In the genomic region with DNA sequence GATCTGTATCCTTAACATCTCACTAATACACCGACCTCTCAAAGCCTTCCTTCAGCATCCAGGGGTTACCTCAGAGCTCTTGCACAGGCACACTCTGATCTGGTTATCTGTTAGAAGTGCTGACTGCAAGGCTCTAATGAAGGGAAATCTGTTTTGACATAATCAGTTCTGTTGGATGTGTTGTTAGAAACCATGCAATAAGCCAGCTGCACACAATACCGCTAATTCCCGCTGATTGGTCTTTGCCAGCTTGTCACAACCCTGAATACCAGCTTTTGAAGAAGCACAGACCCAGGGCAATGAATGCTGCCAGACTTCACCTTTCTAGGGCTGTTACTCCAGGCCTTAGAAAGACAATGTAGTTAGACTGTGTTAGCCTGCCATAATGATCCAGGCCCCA, we compare ENCODE assay signal across 19 mouse cellular contexts.
DNase-seq lines count a peak whose midpoint lies in the region; ATAC-seq lines count a peak whose summit lies in the region.
"Had no signal": no experiment of that assay in that cellular context is flagged by ENCODE, and none has a peak within 500 bp of the region (broad histone marks: within the 10 kb centered on the region; RNA-seq: fewer than 3 reads in every experiment).

No protein-coding gene starts in this region.

- 73% methylated on average over 3 of the region's 3 CpGs for WGBS in midbrain, embryonic 13.5 days
- WGBS in midbrain, embryonic 15.5 days = 64% methylated on average over 3 of the region's 3 CpGs
- 38% methylated on average over 3 of the region's 3 CpGs for WGBS in forebrain, embryonic 12.5 days

- 0 out of 2 replicates have a peak, but pooled peaks have one; percentile 40 for ATAC-seq in midbrain, embryonic 13.5 days
- no peak; the same call in 1 of the 2 replicates for ATAC-seq in midbrain, embryonic 15.5 days (replicated peaks)
- peak; percentile 76; the same call in 1 of the 2 replicates for ATAC-seq in forebrain, embryonic 12.5 days (ENCODE audit: low FRiP score)
- ATAC-seq: CD4-positive, CD25-positive, alpha-beta regulatory T cell, adult 4 months had no signal

- no peak overlapping the region for H3K4me3 ChIP-seq in midbrain, embryonic 13.5 days (replicated peaks)
- H3K4me3 ChIP-seq in midbrain, embryonic 15.5 days = no peak overlapping the region
- no peak overlapping the region for H3K4me3 ChIP-seq in forebrain, embryonic 12.5 days (replicated peaks)
- H3K4me3 ChIP-seq: embryonic facial prominence, embryonic 15.5 days had no signal

- H3K9ac ChIP-seq in midbrain, embryonic 13.5 days (replicated peaks) = no peak overlapping the region
- no peak overlapping the region for H3K9ac ChIP-seq in midbrain, embryonic 15.5 days
- H3K9ac ChIP-seq in forebrain, embryonic 12.5 days = no peak overlapping the region
- H3K9ac ChIP-seq: embryonic facial prominence, embryonic 15.5 days had no signal

- H3K4me1 ChIP-seq in midbrain, embryonic 13.5 days (replicated peaks) = no peaks in the 10 kb centered on the region
- no peaks in the 10 kb centered on the region for H3K4me1 ChIP-seq in midbrain, embryonic 15.5 days
- H3K4me1 ChIP-seq in forebrain, embryonic 12.5 days = peaks cover 5% of the 10 kb centered on the region; the same call in 1 of the 2 replicates
- H3K4me1 ChIP-seq: embryonic facial prominence, embryonic 15.5 days had no signal

- DNase-seq in adrenal gland, adult (ENCODE audit: inconsistent age in 2 of 2, low spot score in 1 of 2) = peak; percentile 17 to 38
- no peak for DNase-seq in adrenal gland, postnatal 25 days
- no peak for DNase-seq in testis, postnatal 14 days (ENCODE audit: low spot score)
- no peak for DNase-seq in urinary bladder, adult 18-20 months (ENCODE audit: low spot score in 2 of 2)
- no peak for DNase-seq in ovary, postnatal 10 days (ENCODE audit: low spot score)
- DNase-seq: cerebellum, adult 11 months; cerebellum, postnatal 25 days; heart, adult 11 months; liver; lung, adult 18-20 months; lung, postnatal 4 days; right cerebral cortex, postnatal 25 days; thymus, postnatal 25 days had no signal

- no peak overlapping the region for H3K27ac ChIP-seq in midbrain, embryonic 13.5 days
- no peak overlapping the region for H3K27ac ChIP-seq in midbrain, embryonic 15.5 days
- 0 out of 2 replicates have a peak overlapping the region, but pooled peaks have one; percentile 25 for H3K27ac ChIP-seq in forebrain, embryonic 12.5 days
- H3K27ac ChIP-seq: embryonic facial prominence, embryonic 15.5 days had no signal

- no peak overlapping the region for H3K4me2 ChIP-seq in midbrain, embryonic 13.5 days (replicated peaks)
- no peak overlapping the region for H3K4me2 ChIP-seq in midbrain, embryonic 15.5 days
- H3K4me2 ChIP-seq in forebrain, embryonic 12.5 days = no peak overlapping the region
- H3K4me2 ChIP-seq: embryonic facial prominence, embryonic 15.5 days had no signal

- no peaks in the 10 kb centered on the region for H3K9me3 ChIP-seq in midbrain, embryonic 13.5 days
- H3K9me3 ChIP-seq in midbrain, embryonic 15.5 days = no peaks in the 10 kb centered on the region
- no peaks in the 10 kb centered on the region for H3K9me3 ChIP-seq in forebrain, embryonic 12.5 days
- H3K9me3 ChIP-seq: embryonic facial prominence, embryonic 15.5 days; G1E had no signal

- H3K36me3 ChIP-seq in midbrain, embryonic 13.5 days = no peaks in the 10 kb centered on the region
- H3K36me3 ChIP-seq in midbrain, embryonic 15.5 days (replicated peaks) = no peaks in the 10 kb centered on the region
- H3K36me3 ChIP-seq in forebrain, embryonic 12.5 days (replicated peaks) = no peaks in the 10 kb centered on the region
- H3K36me3 ChIP-seq: embryonic facial prominence, embryonic 15.5 days; G1E had no signal

- no peaks in the 10 kb centered on the region for H3K27me3 ChIP-seq in midbrain, embryonic 13.5 days
- no peaks in the 10 kb centered on the region for H3K27me3 ChIP-seq in midbrain, embryonic 15.5 days (replicated peaks)
- H3K27me3 ChIP-seq in forebrain, embryonic 12.5 days = no peaks in the 10 kb centered on the region
- H3K27me3 ChIP-seq: embryonic facial prominence, embryonic 15.5 days had no signal

Comparison
In these comparisons a context has a peak if more than half of its experiments do, and no peak if none do; other contexts are left out.
1. DNase-seq: peak in adrenal gland, adult (2 of 2); none in adrenal gland, postnatal 25 days (single experiment), testis, postnatal 14 days (single experiment), urinary bladder, adult 18-20 months (0 of 2) and ovary, postnatal 10 days (single experiment).